9 mouse cellular contexts compared by ENCODE assay signal in genomic region chr9:76566515-76567280, GRCm38 (mm10). TPM values are rescaled to one million over a fixed set of nuclear protein-coding genes. Genes with fewer than 3 reads are reported as not detected.
DNase-seq lines count a peak whose midpoint lies in the region; ATAC-seq and TF ChIP-seq lines count a peak whose summit lies in the region.
"Had no signal": no experiment of that assay in that cellular context is flagged by ENCODE, and none has a peak within 500 bp of the region (broad histone marks: within the 10 kb centered on the region; RNA-seq: fewer than 3 reads in every experiment).

Gene Fam83b (minus strand): TSS chr9:76567116.

- 4% methylated on average over 38 of the region's 40 CpGs for WGBS in heart, postnatal 0 days

- peak within 1 kb of the TSS; percentile 67 for H3K4me3 ChIP-seq in heart, postnatal 0 days (ENCODE audit: low read depth, low read length)
- H3K4me3 ChIP-seq in megakaryocyte, embryonic 14.5 days (replicated peaks) = peak within 1 kb of the TSS; percentile 86

- H3K4me1 ChIP-seq in heart, postnatal 0 days (ENCODE audit: control insufficient read depth, insufficient read depth) = no peaks in the 10 kb centered on the region; the same call in 1 of the 2 replicates
- H3K4me1 ChIP-seq in megakaryocyte, embryonic 14.5 days = peaks cover 7% of the 10 kb centered on the region; the same call in 1 of the 2 replicates

- peak within 1 kb of the TSS; percentile 42; the same call in 1 of the 2 replicates for H3K9ac ChIP-seq in heart, postnatal 0 days (replicated peaks; ENCODE audit: low read depth, low read length)

- no peak for DNase-seq in frontal cortex, postnatal 10 days (ENCODE audit: low spot score in 2 of 2)
- peak; percentile 41 for DNase-seq in adrenal gland, postnatal 25 days
- DNase-seq in heart, postnatal 0 days (ENCODE audit: low spot score) = peak; percentile 13
- peak; percentile 62 to 79 for DNase-seq in kidney, postnatal 36 days
- peak; percentile 18 for DNase-seq in testis, postnatal 14 days (ENCODE audit: low spot score)
- no peak for DNase-seq in cerebellum, adult 9-10 months

- no peaks in the 10 kb centered on the region for H3K36me3 ChIP-seq in heart, postnatal 0 days (replicated peaks; ENCODE audit: control insufficient read depth, insufficient read depth, low read length)
- no peaks in the 10 kb centered on the region for H3K36me3 ChIP-seq in megakaryocyte, embryonic 14.5 days (replicated peaks; ENCODE audit: low read length)

- ATAC-seq in frontal cortex, adult (ENCODE audit: low TSS enrichment) = peak; percentile 50; the same call in 1 of the 2 replicates
- ATAC-seq in heart, postnatal 0 days (ENCODE audit: insufficient read depth, low read depth) = no peak

- H3K4me2 ChIP-seq in heart, postnatal 0 days (ENCODE audit: low read depth, low read length) = peak within 1 kb of the TSS; percentile 99

- no peaks in the 10 kb centered on the region for H3K27me3 ChIP-seq in heart, postnatal 0 days (ENCODE audit: control insufficient read depth, insufficient read depth, low read length)
- peaks cover 25% of the 10 kb centered on the region for H3K27me3 ChIP-seq in megakaryocyte, embryonic 14.5 days (replicated peaks)

- TF ChIP-seq CTCF in heart, postnatal 0 days (IDR thresholded peaks at IDR 0.05; ENCODE audit: low read depth) = no peak

- H3K27ac ChIP-seq in heart, postnatal 0 days (ENCODE audit: low read depth) = no peak within 1 kb of the TSS
- H3K27ac ChIP-seq: macrophage had no signal

- H3K9me3 ChIP-seq in heart, postnatal 0 days (replicated peaks; ENCODE audit: control insufficient read depth, low read length) = no peaks in the 10 kb centered on the region
- peaks cover 9% of the 10 kb centered on the region for H3K9me3 ChIP-seq in megakaryocyte, embryonic 14.5 days

- no peak for TF ChIP-seq EP300 in heart, postnatal 0 days (IDR thresholded peaks at IDR 0.05; ENCODE audit: low read depth)

RNA-seq across cellular contexts. Expression of gene Fam83b, which starts in this region (rescaled TPM):
- total RNA-seq in adrenal gland, postnatal 25 days (2021) = 0.43 and 0.71 TPM in 2 replicates
- total RNA-seq in heart, postnatal 0 days (2014; rRNA removed; ENCODE audit: low replicate concordance) = not detected in 2 replicates
- polyA plus RNA-seq in heart, postnatal 0 days (2015; fragmentation: Nextera tagmentation; extraction: Ambion mirVana) = 0.04 and 0.05 TPM in 2 replicates
- polyA plus RNA-seq in megakaryocyte, embryonic 14.5 days (2012; ENCODE audit: insufficient read depth, low replicate concordance) = not detected in 2 replicates
- polyA plus RNA-seq: macrophage had no signal

Comparison
In these comparisons a context has a peak if more than half of its experiments do, and no peak if none do; other contexts are left out.
1. Peak in DNase-seq in adrenal gland, postnatal 25 days; RNA of the gene not detected or under 1 TPM.
2. Peak in DNase-seq, H3K4me3 ChIP-seq, H3K9ac ChIP-seq and H3K4me2 ChIP-seq in heart, postnatal 0 days; RNA of the gene not detected or under 1 TPM.
3. DNase-seq: peak in kidney, postnatal 36 days (2 of 2) and testis, postnatal 14 days (single experiment); none in frontal cortex, postnatal 10 days (0 of 2) and cerebellum, adult 9-10 months (single experiment).